Comparison of ENCODE assay signal across 26 mouse cellular contexts in genomic region chr5:53977060-53977459, GRCm38 (mm10). TPM values are rescaled to one million over a fixed set of nuclear protein-coding genes. Genes with fewer than 3 reads are reported as not detected.
A peak's percentile ranks its signal among the peaks of the same experiment; 100 is the strongest.
DNase-seq lines count a peak whose midpoint lies in the region; ATAC-seq and TF ChIP-seq lines count a peak whose summit lies in the region.
"Had no signal": no experiment of that assay in that cellular context is flagged by ENCODE, and none has a peak within 500 bp of the region (broad histone marks: within the 10 kb centered on the region; RNA-seq: fewer than 3 reads in every experiment).

No protein-coding gene starts in this region.

- H3K27ac ChIP-seq in CH12.LX (ENCODE audit: insufficient read depth, low read depth): no peak overlapping the region
- peak overlapping the region; percentile 80 for H3K27ac ChIP-seq in gastrocnemius, adult 2 months
- H3K27ac ChIP-seq in limb, embryonic 13.5 days: no peak overlapping the region
- no peak overlapping the region for H3K27ac ChIP-seq in forebrain, embryonic 10.5 days
- H3K27ac ChIP-seq: hindbrain, embryonic 10.5 days; liver, embryonic 15.5 days; lung, embryonic 15.5 days; neural tube, embryonic 12.5 days had no signal

- no peak for TF ChIP-seq POLR2A in CH12.LX (IDR thresholded peaks at IDR 0.05; ENCODE audit: low read depth, low read length)

- peak; percentile 75 for DNase-seq in heart, adult 11 months
- no peak for DNase-seq in heart, adult 8-10 months (ENCODE audit: low spot score)
- DNase-seq in CH12.LX (ENCODE audit: extremely low read depth): no peak
- DNase-seq in gastrocnemius, adult 2 months: peak; percentile 67
- no peak for DNase-seq in forebrain, embryonic 10.5 days (ENCODE audit: extremely low spot score, low spot score)
- no peak for DNase-seq in thymus, postnatal 36 days
- DNase-seq: adrenal gland, postnatal 14 days; cerebellum, adult 18-20 months; cerebellum, postnatal 10 days; heart, postnatal 14 days; kidney, adult 9 months; kidney, postnatal 10 days; layer of hippocampus, adult 9-11 months; liver; right cerebral cortex, postnatal 4 days had no signal

- peak; percentile 83 for ATAC-seq in limb, embryonic 13.5 days (ENCODE audit: low FRiP score, low read depth)
- no peak for ATAC-seq in inflammation-experienced regulatory T-cells, adult 6 months
- ATAC-seq: forebrain, embryonic 14.5 days; hindbrain, embryonic 16.5 days; intestine, postnatal 0 days; midbrain, embryonic 16.5 days had no signal

- H3K79me2 ChIP-seq in CH12.LX (replicated peaks; ENCODE audit: control insufficient read depth, extremely low read depth, insufficient read depth, poor library complexity, severe bottlenecking): no peaks in the 10 kb centered on the region

- TF ChIP-seq RAD21 in CH12.LX (IDR thresholded peaks at IDR 0.05; ENCODE audit: low read depth, low read length): no peak

- no peak overlapping the region for H3K4me3 ChIP-seq in CH12.LX (replicated peaks in 1 of 3; ENCODE audit: low read depth in 2 of 3, low read length in 2 of 3, poor library complexity in 1 of 3)
- peak overlapping the region; percentile 55 for H3K4me3 ChIP-seq in gastrocnemius, adult 2 months
- H3K4me3 ChIP-seq in limb, embryonic 13.5 days: no peak overlapping the region
- H3K4me3 ChIP-seq in forebrain, embryonic 10.5 days: no peak overlapping the region
- H3K4me3 ChIP-seq: hindbrain, embryonic 10.5 days; liver, embryonic 15.5 days; lung, embryonic 15.5 days; neural tube, embryonic 12.5 days had no signal

- peak overlapping the region; percentile 81; the same call in 1 of the 2 replicates for H3K4me2 ChIP-seq in CH12.LX (ENCODE audit: insufficient read depth, low read depth, poor library complexity, severe bottlenecking)
- no peak overlapping the region for H3K4me2 ChIP-seq in limb, embryonic 13.5 days (replicated peaks)
- H3K4me2 ChIP-seq: liver, embryonic 15.5 days; lung, embryonic 15.5 days; midbrain, embryonic 11.5 days; neural tube, embryonic 12.5 days had no signal

- no peaks in the 10 kb centered on the region for H3K27me3 ChIP-seq in CH12.LX (replicated peaks)
- no peaks in the 10 kb centered on the region for H3K27me3 ChIP-seq in limb, embryonic 13.5 days
- H3K27me3 ChIP-seq in forebrain, embryonic 10.5 days (ENCODE audit: poor library complexity, severe bottlenecking): no peaks in the 10 kb centered on the region
- H3K27me3 ChIP-seq: liver, embryonic 15.5 days; lung, embryonic 15.5 days; neural tube, embryonic 12.5 days had no signal

- H3K9ac ChIP-seq in CH12.LX (ENCODE audit: insufficient read depth, low read depth): no peak overlapping the region
- no peak overlapping the region for H3K9ac ChIP-seq in limb, embryonic 13.5 days
- H3K9ac ChIP-seq: liver, embryonic 15.5 days; lung, embryonic 15.5 days; neural tube, embryonic 12.5 days had no signal

- in situ Hi-C loops in CH12.LX (cut with MboI; ENCODE audit: low pct_ligation_motif_present, low pct_unique_long_range_greater_than_20kb, low sequenced_read_pairs): no loop called here

- WGBS in limb, embryonic 13.5 days: 55% methylated on average over 8 of the region's 8 CpGs
- 86% methylated on average over 8 of the region's 8 CpGs for WGBS in forebrain, embryonic 10.5 days

- dilution Hi-C loops in CH12.LX (cut with MboI; ENCODE audit: extremely low pct_ligation_motif_present, extremely low pct_unique_long_range_greater_than_20kb, low sequenced_read_pairs): no loop called here

- TF ChIP-seq CTCF in CH12.LX (conservative IDR thresholded peaks at IDR 0.05 in 1 of 2, IDR thresholded peaks at IDR 0.05 in 1 of 2; ENCODE audit: low read depth in 2 of 2, low read length in 2 of 2): no peak
- no peak for TF ChIP-seq CTCF in gastrocnemius, adult 2 months (IDR thresholded peaks at IDR 0.05)

- no peak for TF ChIP-seq EP300 in CH12.LX (IDR thresholded peaks at IDR 0.05; ENCODE audit: low read length)

- intact Hi-C loops in gastrocnemius, adult 2 months (cut with DNase I): no loop called here

- H3K9me3 ChIP-seq in CH12.LX (replicated peaks; ENCODE audit: low read length): no peaks in the 10 kb centered on the region
- no peaks in the 10 kb centered on the region for H3K9me3 ChIP-seq in limb, embryonic 13.5 days
- no peaks in the 10 kb centered on the region for H3K9me3 ChIP-seq in forebrain, embryonic 10.5 days
- H3K9me3 ChIP-seq: hindbrain, embryonic 10.5 days; liver, embryonic 15.5 days; lung, embryonic 15.5 days; neural tube, embryonic 12.5 days had no signal

- peaks cover 0 to 5% of the 10 kb centered on the region in 2 experiments; a peak in 2 of 4 replicates for H3K4me1 ChIP-seq in CH12.LX (ENCODE audit: control insufficient read depth in 1 of 2, insufficient read depth in 2 of 2)
- H3K4me1 ChIP-seq in limb, embryonic 13.5 days: no peaks in the 10 kb centered on the region
- H3K4me1 ChIP-seq in forebrain, embryonic 10.5 days: no peaks in the 10 kb centered on the region
- H3K4me1 ChIP-seq: hindbrain, embryonic 10.5 days; liver, embryonic 15.5 days; lung, embryonic 15.5 days; neural tube, embryonic 12.5 days had no signal

- no peaks in the 10 kb centered on the region for H3K36me3 ChIP-seq in CH12.LX (replicated peaks in 1 of 2; ENCODE audit: control insufficient read depth in 1 of 2, insufficient read depth in 1 of 2, low read length in 1 of 2)
- H3K36me3 ChIP-seq in limb, embryonic 13.5 days: no peaks in the 10 kb centered on the region
- H3K36me3 ChIP-seq in forebrain, embryonic 10.5 days (replicated peaks): no peaks in the 10 kb centered on the region
- H3K36me3 ChIP-seq: hindbrain, embryonic 10.5 days; liver, embryonic 15.5 days; lung, embryonic 15.5 days; neural tube, embryonic 12.5 days had no signal

TF ChIP-seq in CH12.LX, 34 proteins besides CTCF, POLR2A, EP300 and RAD21:
- TF ChIP-seq IRF4 (IDR thresholded peaks at IDR 0.05; ENCODE audit: low read depth, low read length) (no peak; the same call in 1 of the 2 replicates), USF1 (IDR thresholded peaks at IDR 0.05; ENCODE audit: low read depth, low read length) (no peak), MAZ (IDR thresholded peaks at IDR 0.05; ENCODE audit: low read depth, low read length) (no peak), BHLHE40 (IDR thresholded peaks at IDR 0.05; ENCODE audit: low read depth, low read length) (peak; percentile 79), NRF1 (IDR thresholded peaks at IDR 0.05; ENCODE audit: low read depth, low read length) (no peak)

RNA-seq across cellular contexts. Expression of gene Stim2, which starts 21.2 kb away (rescaled TPM):
- 10 to 100 TPM; 11.8 to 15.7 (median 14.7) TPM for total RNA-seq in heart, adult 8-10 months (2022)
- total RNA-seq in CH12.LX (2012; rRNA removed) (12.3 and 16.8 TPM in 2 replicates), CH12.LX (2014; rRNA removed) (21.5 and 22.8 TPM in 2 replicates)
- polyA plus RNA-seq in CH12.LX (2012; ENCODE audit: insufficient read length, low read depth): 12.3 and 18.2 TPM in 2 replicates
- 10 to 100 TPM; 34.1 to 58.6 TPM for total RNA-seq in gastrocnemius, adult 2 months (2021)
- 13.5 and 15.6 TPM in 2 replicates for polyA plus RNA-seq in limb, embryonic 13.5 days (2015; fragmentation: Nextera tagmentation; extraction: Ambion mirVana)
- 13.6 and 15.0 TPM in 2 replicates for polyA plus RNA-seq in forebrain, embryonic 10.5 days (2016; fragmentation: Nextera tagmentation; extraction: Ambion mirVana)
- polyA plus RNA-seq in inflammation-experienced regulatory T-cells, adult 6 months (2017; shearing (Covaris generic)): 10 to 100 TPM; 17.0 to 31.7 (median 27.5) TPM

Comparison
In these comparisons a context has a peak if more than half of its experiments do, and no peak if none do; other contexts are left out.
1. DNase-seq: peak in heart, adult 11 months (single experiment) and gastrocnemius, adult 2 months (single experiment); none in heart, adult 8-10 months (single experiment), CH12.LX (single experiment), forebrain, embryonic 10.5 days (single experiment) and thymus, postnatal 36 days (0 of 2).